Mouse (Mus musculus) forebrain, embryonic 15.5 days (tissue): ENCODE results near the gene Cdkn2a. TPM values are rescaled to one million over a fixed set of nuclear protein-coding genes. Genes with fewer than 3 reads are reported as not detected.

ENCODE experiments used
- ATAC-seq: fragments of 200-750 bp; cut with Nextera tagmentation; replicated peaks from 2 replicates; pipeline ENCODE4 v1.8.0; 2017; ENCODE audit warnings: mild to moderate bottlenecking, moderate TSS enrichment, moderate library complexity
- H3K27ac ChIP-seq: fragments of 300-500 bp; sonication (generic); replicated peaks from 2 replicates; pipeline ENCODE4 v1.5.1; 2015; ENCODE audit warnings: mild to moderate bottlenecking, inconsistent platforms
- H3K27me3 ChIP-seq: fragments of 300-500 bp; sonication (generic); 2 replicates; pipeline ENCODE4 v1.6.1; 2015; ENCODE audit warnings: inconsistent platforms
- H3K36me3 ChIP-seq: fragments of 300-500 bp; sonication (generic); 2 replicates; pipeline ENCODE4 v1.6.1; 2015; ENCODE audit warnings: mild to moderate bottlenecking, inconsistent platforms
- H3K4me1 ChIP-seq: fragments of 300-500 bp; sonication (generic); 2 replicates; pipeline ENCODE4 v1.6.1; 2015; ENCODE audit warnings: inconsistent platforms
- H3K4me2 ChIP-seq: fragments of 300-500 bp; sonication (generic); replicated peaks from 2 replicates; pipeline ENCODE4 v1.6.1; 2015; ENCODE audit warnings: mild to moderate bottlenecking, inconsistent platforms
- H3K4me3 ChIP-seq: fragments of 300-500 bp; sonication (generic); 2 replicates; pipeline ENCODE4 v1.5.1; 2015; ENCODE audit warnings: mild to moderate bottlenecking, inconsistent platforms
- H3K9ac ChIP-seq: fragments of 300-500 bp; sonication (generic); replicated peaks from 2 replicates; pipeline ENCODE4 v1.6.1; 2015; ENCODE audit warnings: mild to moderate bottlenecking, inconsistent platforms
- H3K9me3 ChIP-seq: fragments of 300-500 bp; sonication (generic); 2 replicates; pipeline ENCODE4 v1.6.1; 2016; ENCODE audit warnings: inconsistent platforms
- WGBS: fragments of 180-500 bp; shearing (Covaris S2); methylation state at CpG from one replicate; pipeline ENCODE4 v1.1.7; 2015; ENCODE audit warnings: mixed read lengths; 5-methylcytosine and 5-hydroxymethylcytosine counted together
- polyA plus RNA-seq: library from polyadenylated mRNA; unstranded; fragments of >200 nt; fragmentation: Nextera tagmentation; extraction: Ambion mirVana; gene quantifications from 2 replicates; pipeline ENCODE4 v1.2.1, GENCODE M21; 2015

Gene Cdkn2a
- polyA plus RNA-seq, 1 experiment from 2014 or later = not detected

DNA sequence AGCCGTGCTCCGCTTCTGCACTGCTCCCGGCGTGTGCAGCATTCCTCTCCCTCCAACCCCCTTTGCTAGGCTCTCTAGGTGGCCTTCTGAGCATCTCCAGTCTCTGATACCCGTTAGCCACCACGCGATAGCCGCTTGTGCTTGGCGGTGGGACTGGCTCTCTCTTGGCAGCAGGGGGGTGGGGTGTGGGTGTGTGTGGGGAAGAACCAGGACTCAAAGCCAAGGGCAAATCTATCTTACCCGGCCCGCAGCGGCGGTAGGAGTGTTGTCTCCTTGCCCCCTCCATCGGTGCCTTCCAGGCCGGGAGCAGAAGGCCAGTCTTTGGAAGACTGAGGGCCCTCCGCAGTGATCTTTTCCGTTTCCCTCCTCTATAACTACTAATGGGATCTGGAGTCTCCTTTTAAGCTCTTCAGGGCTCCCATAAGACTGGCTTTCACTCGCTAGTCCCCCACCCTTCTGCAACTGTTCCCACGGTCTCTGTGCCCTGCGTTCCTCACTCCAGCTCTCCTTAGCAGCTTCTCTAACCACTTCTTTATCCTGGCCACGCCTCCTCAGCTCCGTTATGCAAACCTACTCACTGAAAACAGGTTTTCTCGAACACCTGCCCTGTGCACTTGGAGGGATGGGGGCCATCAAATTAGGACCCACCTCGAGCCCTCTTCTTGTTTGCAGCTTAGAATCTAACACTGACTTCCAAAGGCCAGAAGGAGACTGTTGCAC is 19.5 kb downstream of the Cdkn2a start:
- ATAC-seq = peak; percentile 23; the same call in 1 of the 2 replicates
- 1% methylated on average over 24 of the region's 24 CpGs for WGBS
- H3K4me1 ChIP-seq = no peaks in the 10 kb centered on the region

DNA sequence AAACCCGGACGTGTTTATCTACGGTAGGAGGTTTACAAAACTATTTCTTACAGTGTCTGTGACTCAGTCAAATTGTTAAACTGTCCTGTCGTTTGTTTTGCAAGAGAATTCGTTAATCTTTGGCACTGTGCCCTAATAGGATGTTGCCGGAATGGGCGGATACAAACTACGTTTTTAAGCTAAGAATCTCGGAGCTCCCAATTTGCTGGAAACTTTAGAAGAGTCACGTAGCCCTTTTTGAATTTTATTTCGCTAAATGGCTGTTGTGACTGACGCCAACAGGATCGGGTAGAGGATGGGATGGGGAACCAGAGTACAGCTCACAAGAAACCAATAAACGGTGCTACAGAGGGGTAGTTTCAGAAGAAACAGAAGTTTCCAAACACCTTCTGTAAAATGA is 20.4 kb downstream of the Cdkn2a start:
- 1% methylated on average over 14 of the region's 14 CpGs for WGBS
- ATAC-seq = no peak

More for the DNA sequence above, 19.5 kb downstream of the Cdkn2a start:
- Histone ChIP-seq H3K27me3 (peaks cover 93% of the 10 kb centered on the region), H3K9me3 (no peaks in the 10 kb centered on the region), H3K4me2 (no peak overlapping the region), H3K9ac (no peak overlapping the region), H3K4me3 (no peak overlapping the region), H3K27ac (no peak overlapping the region), H3K36me3 (no peaks in the 10 kb centered on the region)

DNA sequence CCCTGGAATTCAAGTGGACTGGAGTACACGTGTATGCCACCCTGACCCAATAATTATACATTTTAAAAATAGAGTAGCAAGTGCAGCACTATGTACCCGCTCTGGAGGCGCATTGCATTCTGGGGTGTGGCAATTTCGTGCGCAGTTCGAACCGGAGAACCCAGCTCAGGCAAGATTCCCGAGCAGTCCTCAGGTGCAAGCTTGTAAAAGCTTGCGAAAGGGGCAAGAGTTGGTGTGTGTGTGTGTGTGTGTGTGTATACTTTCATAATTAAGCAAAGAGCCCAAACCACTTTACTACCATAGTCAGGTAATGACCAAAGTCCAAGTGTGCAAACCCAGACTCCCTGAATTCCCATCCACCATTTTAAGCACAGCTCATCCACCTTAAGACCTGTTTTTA is 20.9 kb downstream of the Cdkn2a start:
- Histone ChIP-seq H3K9me3 (no peaks in the 10 kb centered on the region), H3K4me2 (no peak overlapping the region), H3K27me3 (peaks cover 90% of the 10 kb centered on the region), H3K4me1 (no peaks in the 10 kb centered on the region), H3K4me3 (no peak overlapping the region), H3K36me3 (no peaks in the 10 kb centered on the region), H3K27ac (no peak overlapping the region), H3K9ac (no peak overlapping the region)
- under 1% methylated on average over 9 of the region's 9 CpGs for WGBS
- no peak; the same call in 1 of the 2 replicates for ATAC-seq

More for the DNA sequence above, 20.4 kb downstream of the Cdkn2a start:
- H3K9me3 ChIP-seq = no peaks in the 10 kb centered on the region
- no peaks in the 10 kb centered on the region for H3K36me3 ChIP-seq
- H3K4me2 ChIP-seq = no peak overlapping the region
- no peak overlapping the region for H3K27ac ChIP-seq
- peaks cover 90% of the 10 kb centered on the region for H3K27me3 ChIP-seq
- H3K4me1 ChIP-seq = no peaks in the 10 kb centered on the region
- H3K4me3 ChIP-seq = no peak overlapping the region
- H3K9ac ChIP-seq = no peak overlapping the region

DNA sequence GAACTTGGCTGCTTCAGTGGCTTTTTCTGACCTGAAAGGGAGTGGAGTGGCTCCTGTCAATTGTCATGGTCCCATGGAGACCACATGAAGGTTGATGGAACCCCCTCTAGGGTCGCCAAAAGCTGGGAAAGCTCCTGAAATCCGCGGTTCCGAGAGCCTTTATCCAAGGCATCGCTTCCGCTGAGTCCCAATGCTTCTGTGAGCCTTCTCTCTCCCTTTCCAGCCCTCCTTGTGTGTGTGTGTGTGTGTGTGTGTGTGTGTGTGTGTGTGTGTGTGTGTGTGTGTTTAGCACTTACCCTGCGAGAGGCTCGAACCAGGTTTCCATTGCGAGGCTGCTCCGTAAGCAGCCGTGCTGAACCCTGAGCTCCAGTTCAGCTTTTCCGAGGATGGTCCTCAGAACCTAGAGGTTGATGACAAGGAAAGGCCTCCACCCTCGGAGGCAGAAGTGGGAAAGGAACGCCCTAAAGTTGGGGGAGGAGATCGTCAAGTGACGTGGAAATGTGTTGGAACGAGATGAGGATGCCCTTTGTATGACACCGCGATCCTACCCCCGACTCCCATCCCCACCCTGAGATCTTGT is 21.4 kb downstream of the Cdkn2a start:
- no peak for ATAC-seq
- Histone ChIP-seq H3K4me2 (no peak overlapping the region), H3K27me3 (peaks cover 89% of the 10 kb centered on the region), H3K4me1 (no peaks in the 10 kb centered on the region), H3K36me3 (no peaks in the 10 kb centered on the region), H3K9ac (no peak overlapping the region), H3K4me3 (no peak overlapping the region), H3K9me3 (no peaks in the 10 kb centered on the region), H3K27ac (no peak overlapping the region)
- WGBS = 0% methylated on average over 20 of the region's 20 CpGs

DNA sequence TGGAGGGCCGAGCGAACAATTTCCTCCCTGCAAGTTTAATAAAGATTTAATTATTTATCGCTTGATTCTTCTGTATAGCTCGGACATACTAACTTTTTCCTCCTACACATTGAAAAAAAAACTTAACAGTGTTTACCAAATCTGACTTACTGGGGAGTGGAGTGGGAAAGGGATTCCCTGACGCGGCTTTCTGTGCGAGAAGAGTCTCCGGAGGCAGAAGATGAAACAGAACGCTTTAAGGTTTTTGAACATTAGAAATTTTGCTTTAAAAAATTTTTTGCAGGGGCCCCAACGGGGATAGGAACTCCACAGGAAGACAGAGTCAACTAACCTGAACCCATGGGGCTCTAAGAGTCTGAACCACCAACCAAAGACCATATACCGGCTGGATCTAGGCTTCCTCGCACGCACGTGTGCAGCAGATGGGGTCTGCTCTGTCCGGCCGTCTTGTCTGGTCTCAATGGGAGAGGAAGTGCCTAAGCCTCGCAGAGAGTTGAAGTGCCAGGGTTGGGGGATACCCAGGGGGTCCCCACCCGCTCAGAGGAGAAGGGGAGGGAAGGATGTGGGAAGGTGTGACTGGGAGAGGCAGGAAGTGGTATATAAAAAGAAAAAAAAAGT is 22.2 kb downstream of the Cdkn2a start:
- no peak overlapping the region for H3K27ac ChIP-seq
- H3K27me3 ChIP-seq = peaks cover 86% of the 10 kb centered on the region
- WGBS = 3% methylated on average over 18 of the region's 18 CpGs
- H3K4me3 ChIP-seq = no peak overlapping the region
- no peaks in the 10 kb centered on the region for H3K9me3 ChIP-seq
- ATAC-seq = no peak
- H3K36me3 ChIP-seq = no peaks in the 10 kb centered on the region
- H3K4me1 ChIP-seq = no peaks in the 10 kb centered on the region
- no peak overlapping the region for H3K9ac ChIP-seq
- H3K4me2 ChIP-seq = no peak overlapping the region

DNA sequence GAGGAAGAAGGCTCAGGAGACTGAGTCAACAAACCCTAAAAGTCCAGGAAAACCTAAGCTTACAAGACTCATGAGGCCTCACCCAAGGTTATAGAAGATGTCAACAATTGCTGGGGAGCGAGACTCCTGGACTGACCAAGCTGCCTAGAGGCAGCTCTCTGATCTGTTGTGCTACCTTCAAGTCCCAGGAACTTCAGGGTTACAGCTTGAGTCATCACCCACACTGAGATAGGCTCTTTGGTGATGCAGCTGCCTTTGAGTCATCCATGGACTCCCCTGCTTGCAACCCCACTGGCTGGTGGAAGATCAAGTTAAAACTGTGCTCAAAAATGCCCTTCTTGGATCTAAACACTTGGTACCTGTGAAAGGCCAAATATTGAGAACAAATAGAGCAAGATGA is 36.7 kb downstream of the Cdkn2a start:
- no peaks in the 10 kb centered on the region for H3K27me3 ChIP-seq
- H3K9me3 ChIP-seq = no peaks in the 10 kb centered on the region
- no peak for ATAC-seq
- H3K9ac ChIP-seq = no peak overlapping the region
- H3K36me3 ChIP-seq = no peaks in the 10 kb centered on the region
- H3K4me1 ChIP-seq = no peaks in the 10 kb centered on the region
- H3K27ac ChIP-seq = no peak overlapping the region
- no peak overlapping the region for H3K4me2 ChIP-seq
- no peak overlapping the region for H3K4me3 ChIP-seq
- 100% methylated on average over 1 of the region's 1 CpGs for WGBS

DNA sequence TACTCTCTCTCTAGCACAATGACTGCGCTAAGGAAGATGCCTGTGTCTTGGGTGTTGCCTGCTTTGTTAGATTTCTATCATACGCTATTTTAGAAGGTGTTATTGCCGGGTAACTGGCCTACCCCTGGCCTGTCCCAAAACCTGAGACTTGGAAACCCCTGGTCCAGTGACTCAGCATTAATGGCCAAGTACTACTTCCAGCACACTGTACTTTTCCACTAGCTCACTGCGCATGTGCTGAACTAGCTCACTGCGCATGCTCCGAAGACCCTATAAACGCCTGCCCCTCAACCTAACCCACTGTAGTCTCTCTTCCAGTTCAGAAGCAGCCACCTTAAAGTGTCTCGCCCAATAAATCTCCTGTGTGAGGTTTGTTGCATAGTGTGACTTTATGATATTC is 60.0 kb downstream of the Cdkn2a start:
- H3K27ac ChIP-seq = no peak overlapping the region
- H3K36me3 ChIP-seq = no peaks in the 10 kb centered on the region
- H3K9ac ChIP-seq = no peak overlapping the region
- no peak overlapping the region for H3K4me3 ChIP-seq
- H3K27me3 ChIP-seq = no peaks in the 10 kb centered on the region
- 93% methylated on average over 8 of the region's 8 CpGs for whole genome bisulfite sequencing
- no peak overlapping the region for H3K4me2 ChIP-seq
- no peaks in the 10 kb centered on the region for H3K9me3 ChIP-seq
- no peak for ATAC-seq
- no peaks in the 10 kb centered on the region for H3K4me1 ChIP-seq

Other genes with a start within 250 kb of the Cdkn2a start
- gene Mtap, start 157.5 kb downstream of the Cdkn2a start, polyA plus RNA-seq = 27.8 and 29.3 TPM in 2 replicates
- gene Cdkn2b, start 16.4 kb upstream of the Cdkn2a start, polyA plus RNA-seq = 0.76 and 0.83 TPM in 2 replicates